Mouse (Mus musculus) liver, adult 2 months (tissue): ENCODE data around the gene Gm20741.

Experiments
- CTCF ChIP-seq: fragments of 200-500 bp; IDR thresholded peaks from 2 replicates; pipeline ENCODE4 v1.5.1; 2011; ENCODE audit warnings: low read depth, low read length, control low read depth
- POLR2A ChIP-seq: fragments of 200-500 bp; IDR thresholded peaks from 2 replicates; pipeline ENCODE4 v1.6.1; 2011; ENCODE audit warnings: low read length, control low read depth; ENCODE audit not compliant: insufficient read depth; ENCODE audit errors: extremely low read depth

GRCm38 (mm10) chr16:88811827-88812226 lies at the start of gene Gm20741:
- TF ChIP-seq CTCF = no peak
- TF ChIP-seq POLR2A = no peak
